Mouse (Mus musculus) lung, postnatal 4 days (tissue): Measurements from ENCODE around the gene 2610001J05Rik.
"Not testable (repeated sequence)": the region's sequence is repeated elsewhere in the genome, so short reads cannot be mapped to it uniquely, and the experiment has no call there.

ENCODE experiments used
- DNase-seq, 2 experiments: peaks; one replicate each; pipeline ENCODE4 v3.0.0; 2021

The 2610001J05Rik gene

GRCm38 (mm10) chr6:13870919-13871624 is at the start of gene 2610001J05Rik:
Gene 2610001J05Rik (minus strand): TSS chr6:13871518.
- DNase-seq = peak; percentile 91 to 92

GRCm38 (mm10) chr6:13909762-13910537 is 38.6 kb upstream of the 2610001J05Rik start:
- DNase-seq = peak; percentile 24 to 39

- no peak for DNase-seq
Measured at GRCm38 (mm10) chr6:13902941-13903627, 31.8 kb upstream of the 2610001J05Rik start.

GRCm38 (mm10) chr6:13884877-13885592 is 13.7 kb upstream of the 2610001J05Rik start:
- no peak for DNase-seq

- DNase-seq = no peak
Measured at GRCm38 (mm10) chr6:13882919-13883318, 11.6 kb upstream of the 2610001J05Rik start.

GRCm38 (mm10) chr6:13873959-13874358 is 2.6 kb upstream of the 2610001J05Rik start:
- no peak for DNase-seq

- DNase-seq = no peak
Measured at GRCm38 (mm10) chr6:13872076-13872475, 758 bp upstream of the 2610001J05Rik start.

- DNase-seq = no peak
Measured at GRCm38 (mm10) chr6:13871625-13871958, 274 bp upstream of the 2610001J05Rik start.

GRCm38 (mm10) chr6:13870289-13870741 is 1.0 kb downstream of the 2610001J05Rik start:
- DNase-seq = no peak

- no peak for DNase-seq
Measured at GRCm38 (mm10) chr6:13860596-13860995, 10.7 kb downstream of the 2610001J05Rik start.

- no peak for DNase-seq
Measured at GRCm38 (mm10) chr6:13859877-13860585, 11.3 kb downstream of the 2610001J05Rik start.

GRCm38 (mm10) chr6:13854230-13854629 is 17.1 kb downstream of the 2610001J05Rik start:
- DNase-seq = no peak

- DNase-seq = no peak
Measured at GRCm38 (mm10) chr6:13853244-13853643, 18.1 kb downstream of the 2610001J05Rik start.

GRCm38 (mm10) chr6:13846031-13846430 is 25.3 kb downstream of the 2610001J05Rik start:
- DNase-seq = not testable (repeated sequence)

- no peak for DNase-seq
Measured at GRCm38 (mm10) chr6:13839345-13840054, 31.8 kb downstream of the 2610001J05Rik start, which contains the start of gene Gpr85. Gene Gpr85 (minus strand): TSS chr6:13839942.

GRCm38 (mm10) chr6:13838677-13839344 is 32.5 kb downstream of the 2610001J05Rik start:
- peak; percentile 71 to 79 for DNase-seq

GRCm38 (mm10) chr6:13837916-13838676 is 33.2 kb downstream of the 2610001J05Rik start:
- no peak for DNase-seq

GRCm38 (mm10) chr6:13836967-13837570 is 34.2 kb downstream of the 2610001J05Rik start:
- no peak for DNase-seq
